Mouse (Mus musculus) ES-Bruce4 (cell line): ENCODE data around the gene B3glct.

Source experiments
- CTCF ChIP-seq: IDR thresholded peaks from one replicate; pipeline ENCODE4 v1.8.1; 2011; ENCODE audit warnings: low read depth, low read length
- EP300 ChIP-seq: IDR thresholded peaks from 2 replicates; pipeline ENCODE4 v1.6.1; 2011; ENCODE audit warnings: low read depth, low read length; ENCODE audit not compliant: insufficient read depth
- POLR2A ChIP-seq: IDR thresholded peaks from one replicate; pipeline ENCODE4 v1.8.1; 2011; ENCODE audit warnings: low read length; ENCODE audit not compliant: insufficient read depth

GRCm38 (mm10) chr5:149663417-149663816 lies 14.6 kb upstream of the B3glct start:
- no peak for TF ChIP-seq CTCF
- TF ChIP-seq POLR2A = no peak
- no peak for TF ChIP-seq EP300
